Mouse (Mus musculus): ENCODE measurements around the gene Celf2.

The Celf2 gene

DNA sequence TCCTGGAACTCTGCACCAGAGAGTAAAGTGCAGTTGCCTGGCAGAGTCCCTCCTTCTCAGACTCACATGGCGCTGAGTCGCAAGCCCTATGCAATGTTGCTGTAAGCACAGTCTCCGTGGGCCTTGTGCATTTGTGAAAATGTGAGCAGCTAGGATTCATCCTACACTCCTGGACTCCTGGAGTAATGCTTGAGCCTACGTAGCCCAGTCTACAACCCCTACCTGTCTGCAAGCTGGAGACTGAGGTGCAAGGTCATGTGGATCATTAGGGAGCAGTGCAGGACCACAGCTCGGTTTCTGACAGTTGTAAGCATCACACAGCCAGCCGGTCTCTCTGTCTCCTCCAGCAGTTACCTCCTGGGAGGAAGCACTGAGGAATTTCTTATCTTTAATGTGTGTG is 1019.3 kb downstream of the Celf2 start:
- TF ChIP-seq GATA4 (IDR thresholded peaks at IDR 0.05; ENCODE audit: insufficient replicate concordance, low read length): no peak
